Mouse (Mus musculus) forebrain, embryonic 11.5 days (tissue): ENCODE measurements at regions not wholly inside any gene's neighbourhood (a gene's known extent, or its start where the extent isn't known, plus 50 kb on each side); places are given as distances from the start of the nearest gene placed in this dataset.

Experiments
- ATAC-seq: fragments of 200-750 bp; cut with Nextera tagmentation; replicated peaks from 2 replicates; pipeline ENCODE4 v1.8.0; 2017; ENCODE audit warnings: moderate TSS enrichment; ENCODE audit not compliant: low FRiP score
- DNase-seq: peaks from one replicate; pipeline ENCODE4 v3.0.0-alpha.2; 2017; ENCODE audit warnings: low spot score
- H3K27ac ChIP-seq: fragments of 300-500 bp; sonication (generic); 2 replicates; pipeline ENCODE4 v1.5.1; 2014; ENCODE audit warnings: low read depth, low read length
- H3K27me3 ChIP-seq: fragments of 300-500 bp; sonication (generic); 2 replicates; pipeline ENCODE4 v1.6.1; 2014; ENCODE audit warnings: mild to moderate bottlenecking, low read length, mixed read lengths; ENCODE audit not compliant: control insufficient read depth, insufficient read depth
- H3K36me3 ChIP-seq: fragments of 300-500 bp; sonication (generic); 2 replicates; pipeline ENCODE4 v1.6.1; 2014; ENCODE audit warnings: mild to moderate bottlenecking, low read length, moderate library complexity, mixed read lengths; ENCODE audit not compliant: control insufficient read depth, insufficient read depth
- H3K4me1 ChIP-seq: fragments of 300-500 bp; sonication (generic); replicated peaks from 2 replicates; pipeline ENCODE4 v1.6.1; 2014; ENCODE audit warnings: low read length, mixed read lengths; ENCODE audit not compliant: control insufficient read depth, insufficient read depth
- H3K4me2 ChIP-seq: fragments of 300-500 bp; sonication (generic); 2 replicates; pipeline ENCODE4 v1.6.1; 2014; ENCODE audit warnings: low read depth, mild to moderate bottlenecking, low read length, moderate library complexity, mixed read lengths; ENCODE audit not compliant: severe bottlenecking
- H3K4me3 ChIP-seq: fragments of 300-500 bp; sonication (generic); 2 replicates; pipeline ENCODE4 v1.5.1; 2014; ENCODE audit warnings: low read depth, low read length
- H3K9ac ChIP-seq: fragments of 300-500 bp; sonication (generic); 2 replicates; pipeline ENCODE4 v1.6.1; 2014; ENCODE audit warnings: low read length
- H3K9me3 ChIP-seq: fragments of 300-500 bp; sonication (generic); 2 replicates; pipeline ENCODE4 v1.6.1; 2016; ENCODE audit warnings: low read length, mixed read lengths; ENCODE audit not compliant: control insufficient read depth
- WGBS: fragments of 180-500 bp; shearing (Covaris S2); extraction: QIAGEN DNeasy Blood & Tissue Kit; methylation state at CpG from one replicate; pipeline ENCODE4 v1.1.7; 2014; 5-methylcytosine and 5-hydroxymethylcytosine counted together

DNA sequence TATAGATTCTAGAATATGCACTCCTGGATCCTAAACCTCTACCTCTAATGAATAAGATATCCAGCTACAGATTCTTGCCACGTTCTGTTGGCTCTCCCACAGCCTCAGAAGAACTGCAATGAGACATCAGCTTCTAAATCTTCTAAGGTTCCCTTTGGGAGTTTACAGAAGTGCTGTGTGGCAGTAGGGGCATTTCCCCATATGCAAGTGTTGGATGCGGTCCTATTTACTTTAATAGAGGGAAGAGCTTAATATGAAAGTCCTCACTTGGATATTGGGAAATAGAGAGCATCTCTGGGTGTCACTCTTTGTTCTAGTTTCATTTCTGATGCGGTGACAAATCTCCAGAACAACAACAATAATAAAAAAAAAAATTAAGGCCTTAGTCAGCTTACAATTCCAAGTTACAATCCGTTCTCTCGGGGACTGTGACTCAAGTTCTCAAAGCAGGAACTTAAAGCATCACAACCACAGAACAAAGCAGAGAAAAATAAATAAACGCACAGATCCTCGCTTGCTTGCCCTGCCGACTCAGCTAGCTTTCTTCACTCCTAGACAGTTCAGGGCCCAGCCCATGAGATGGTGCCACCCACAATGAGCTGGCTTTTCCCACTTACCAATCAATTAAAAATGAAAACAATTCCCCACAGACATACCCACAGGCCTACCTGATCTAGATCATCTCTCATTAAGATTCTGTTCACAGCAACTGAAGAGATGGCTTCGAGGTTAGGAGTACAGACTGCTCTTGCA is 204.4 kb upstream of the Cited2 start:
- Histone ChIP-seq H3K4me3 (no peak overlapping the region), H3K9ac (no peak overlapping the region), H3K27ac (no peak overlapping the region), H3K4me2 (no peak overlapping the region), H3K9me3 (no peaks in the 10 kb centered on the region), H3K36me3 (no peaks in the 10 kb centered on the region), H3K4me1 (no peaks in the 10 kb centered on the region), H3K27me3 (no peaks in the 10 kb centered on the region)
- DNase-seq (no peak), ATAC-seq (no peak)
- 84% methylated on average over 9 of the region's 9 CpGs for WGBS

DNA sequence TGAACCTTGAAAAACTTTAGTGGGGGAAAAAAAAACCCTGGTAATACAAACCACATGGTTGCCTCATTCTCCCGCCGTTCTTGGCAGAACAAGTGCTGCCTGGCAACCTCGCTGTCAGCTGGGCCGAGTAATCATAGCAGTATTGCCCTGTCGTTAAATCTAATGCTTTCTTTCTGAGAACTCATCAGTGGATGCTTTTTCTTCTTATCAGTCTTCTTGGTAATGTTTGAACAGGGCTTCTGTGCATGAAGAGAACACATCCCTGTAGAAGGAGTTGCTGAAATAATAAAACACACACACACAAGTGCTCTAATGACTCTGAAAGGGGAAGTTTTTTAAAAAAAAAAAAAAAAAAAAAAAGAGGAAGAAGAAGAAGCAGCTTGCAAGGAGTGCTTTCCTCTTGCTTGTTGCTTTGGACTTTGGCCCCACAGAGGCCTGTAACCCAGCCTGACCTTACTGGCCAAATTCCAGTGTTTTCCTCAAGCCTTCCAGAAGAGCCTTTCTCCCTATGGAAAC is 200.9 kb upstream of the Cited2 start:
- H3K36me3 ChIP-seq, result no peaks in the 10 kb centered on the region
- no peak for DNase-seq
- no peak overlapping the region for H3K9ac ChIP-seq
- no peak overlapping the region for H3K4me3 ChIP-seq
- no peaks in the 10 kb centered on the region for H3K9me3 ChIP-seq
- no peak overlapping the region for H3K4me2 ChIP-seq
- no peaks in the 10 kb centered on the region for H3K4me1 ChIP-seq
- H3K27ac ChIP-seq, result no peak overlapping the region
- no peak for ATAC-seq
- no peaks in the 10 kb centered on the region for H3K27me3 ChIP-seq
- WGBS, result 59% methylated on average over 5 of the region's 5 CpGs

DNA sequence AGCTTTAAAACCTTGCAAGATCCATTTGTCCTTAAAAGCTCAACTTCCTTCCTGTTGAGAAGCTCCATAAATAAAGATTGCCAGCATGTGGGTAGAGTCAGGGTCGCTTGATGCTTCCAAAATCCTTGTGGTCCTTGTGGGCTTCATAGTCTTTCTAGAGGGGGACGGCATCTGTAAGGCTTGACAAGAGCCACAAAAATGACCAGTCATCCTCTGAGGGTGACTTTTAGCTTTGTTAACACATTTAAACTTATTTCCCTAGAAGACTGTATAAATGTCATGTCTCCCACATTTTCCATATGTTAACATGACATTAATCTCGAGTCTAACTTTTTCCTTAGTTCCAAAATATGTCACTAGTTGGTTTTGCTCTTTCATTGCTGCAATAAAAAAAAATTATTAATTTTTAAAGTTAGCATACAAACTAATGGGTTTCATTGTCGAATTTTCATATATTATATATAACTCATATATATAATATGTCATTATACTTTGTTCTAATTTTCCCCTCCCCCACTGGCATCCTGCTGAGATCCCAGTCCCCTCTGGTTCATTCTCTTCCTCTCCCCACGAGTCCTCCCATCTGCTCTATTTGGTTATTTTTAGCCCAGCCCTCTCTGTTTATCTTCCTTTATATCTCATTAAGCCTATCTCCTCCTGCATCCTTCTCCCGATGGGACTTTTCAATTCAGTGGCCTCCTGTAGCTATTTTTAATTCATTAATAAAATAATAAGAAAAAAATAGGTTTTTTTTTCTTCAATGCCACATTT is 199.3 kb upstream of the Cited2 start:
- no peaks in the 10 kb centered on the region for H3K4me1 ChIP-seq

DNA sequence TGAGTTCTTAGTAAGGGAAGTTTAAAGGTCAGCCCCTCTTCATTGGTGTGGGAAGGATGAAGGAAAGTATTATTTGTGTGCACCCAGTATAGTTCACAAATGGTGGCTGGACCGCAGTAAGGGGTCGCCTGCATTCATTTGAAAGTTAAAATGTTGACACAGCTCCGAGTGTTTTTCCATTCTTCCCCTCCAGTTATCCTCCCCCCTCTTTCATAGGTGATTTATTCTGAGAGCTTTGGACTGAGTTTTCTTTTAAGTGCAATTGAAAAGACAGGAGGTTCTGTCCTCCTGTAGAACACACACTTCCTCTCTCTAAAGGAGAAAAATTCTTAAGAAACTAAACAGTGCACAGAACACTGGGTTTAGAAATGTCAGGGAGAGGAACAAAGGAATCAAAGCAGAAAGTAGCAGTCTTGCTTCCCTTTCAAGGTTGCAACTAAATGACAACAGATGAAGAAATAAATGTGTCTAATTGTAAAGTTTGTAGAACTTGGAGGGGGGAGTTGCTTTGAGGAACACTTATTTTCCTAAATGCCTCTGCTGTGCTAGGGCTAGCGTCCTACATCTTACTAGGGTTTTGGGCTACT is 195.8 kb upstream of the Cited2 start:
- no peak overlapping the region for H3K4me2 ChIP-seq
- no peaks in the 10 kb centered on the region for H3K4me1 ChIP-seq
- H3K9ac ChIP-seq, result no peak overlapping the region
- DNase-seq, result no peak
- H3K36me3 ChIP-seq, result no peaks in the 10 kb centered on the region
- no peak for ATAC-seq
- no peak overlapping the region for H3K27ac ChIP-seq
- H3K4me3 ChIP-seq, result no peak overlapping the region
- no peaks in the 10 kb centered on the region for H3K27me3 ChIP-seq
- no peaks in the 10 kb centered on the region for H3K9me3 ChIP-seq
- WGBS, result 74% methylated on average over 4 of the region's 4 CpGs

More for the DNA sequence above, 199.3 kb upstream of the Cited2 start:
- WGBS, result 80% methylated on average over 6 of the region's 6 CpGs
- DNase-seq, result no peak
- Histone ChIP-seq H3K9me3 (no peaks in the 10 kb centered on the region), H3K9ac (no peak overlapping the region), H3K4me3 (no peak overlapping the region), H3K27me3 (no peaks in the 10 kb centered on the region), H3K4me2 (no peak overlapping the region), H3K27ac (no peak overlapping the region), H3K36me3 (no peaks in the 10 kb centered on the region)
- ATAC-seq, result no peak

DNA sequence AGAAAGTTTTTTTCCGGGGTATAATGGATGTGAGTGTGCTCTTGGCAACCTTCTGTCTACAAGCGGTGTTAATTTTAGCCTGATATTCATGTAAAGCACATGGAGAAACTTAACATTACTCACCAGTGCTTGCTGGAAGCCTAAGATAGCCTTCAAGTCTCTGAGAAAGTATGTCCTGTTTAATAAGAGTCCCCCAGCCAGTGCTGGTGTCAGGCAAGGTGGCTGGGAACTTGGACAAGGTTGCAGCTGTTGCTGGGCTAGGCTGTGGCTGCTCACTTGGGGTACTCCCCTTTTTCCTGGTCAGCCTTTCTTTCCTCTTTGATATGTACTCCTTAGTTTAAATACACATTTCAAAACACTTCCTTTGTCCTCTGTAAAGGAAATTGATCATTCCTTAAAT is 194.9 kb upstream of the Cited2 start:
- Histone ChIP-seq H3K27ac (no peak overlapping the region), H3K4me1 (no peaks in the 10 kb centered on the region), H3K36me3 (no peaks in the 10 kb centered on the region), H3K9ac (no peak overlapping the region), H3K27me3 (no peaks in the 10 kb centered on the region), H3K9me3 (no peaks in the 10 kb centered on the region), H3K4me3 (no peak overlapping the region), H3K4me2 (no peak overlapping the region)
- 94% methylated on average over 2 of the region's 2 CpGs for WGBS
- no peak for ATAC-seq
- DNase-seq, result no peak

DNA sequence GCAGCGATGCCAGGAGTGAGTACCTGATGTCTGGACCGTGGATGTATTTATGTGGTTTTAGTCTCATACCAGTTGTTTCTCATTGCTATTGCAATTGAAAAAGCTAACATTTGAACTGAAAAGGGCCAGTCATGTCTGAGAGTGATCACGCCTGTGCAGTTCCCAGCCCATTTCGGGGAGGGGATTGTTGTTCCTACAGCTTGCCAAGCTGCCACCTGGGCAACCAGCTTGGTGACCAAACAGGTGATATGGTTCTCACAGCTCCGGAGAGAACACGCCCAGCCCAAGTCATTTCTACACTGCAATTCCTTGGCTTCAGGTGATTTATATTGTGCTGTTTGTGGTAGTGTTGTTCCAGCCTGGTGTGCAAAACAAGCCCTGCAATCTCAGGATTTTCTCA is 194.2 kb upstream of the Cited2 start:
- no peaks in the 10 kb centered on the region for H3K27me3 ChIP-seq
- no peaks in the 10 kb centered on the region for H3K36me3 ChIP-seq
- DNase-seq (no peak), ATAC-seq (no peak)
- 82% methylated on average over 6 of the region's 6 CpGs for WGBS
- no peak overlapping the region for H3K4me2 ChIP-seq
- no peak overlapping the region for H3K9ac ChIP-seq
- no peaks in the 10 kb centered on the region for H3K9me3 ChIP-seq
- H3K4me3 ChIP-seq, result no peak overlapping the region
- no peaks in the 10 kb centered on the region for H3K4me1 ChIP-seq
- no peak overlapping the region for H3K27ac ChIP-seq

DNA sequence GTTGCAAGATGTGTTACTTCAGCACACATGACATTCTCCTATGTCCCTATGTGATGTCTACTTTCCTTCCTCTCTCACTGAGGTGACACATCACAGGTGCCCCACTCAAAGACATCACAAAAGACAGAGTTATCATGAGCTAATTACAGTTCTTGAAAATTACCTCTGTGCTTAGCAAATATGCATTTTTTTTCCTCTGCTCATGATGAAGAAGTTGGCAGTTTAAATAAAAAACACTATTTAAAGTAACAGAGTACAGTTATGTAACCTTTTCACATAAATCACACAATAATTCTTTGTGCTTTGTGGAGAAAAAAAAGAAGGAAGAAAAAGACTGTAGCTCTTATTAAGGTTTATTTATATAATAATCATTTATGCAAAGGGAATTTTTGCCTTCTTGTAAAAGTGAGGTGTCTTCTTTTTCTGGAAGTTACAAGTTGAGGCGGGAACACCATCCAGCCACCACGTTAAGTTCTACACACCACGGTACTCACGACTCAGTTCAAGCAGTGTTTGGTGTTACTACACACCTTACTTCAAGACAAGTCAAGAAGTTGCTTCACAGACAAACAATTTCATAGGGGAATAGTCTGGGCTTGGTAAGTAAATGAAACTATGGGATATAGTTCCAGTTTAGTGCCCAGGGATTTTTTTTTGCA is 193.0 kb upstream of the Cited2 start:
- 93% methylated on average over 4 of the region's 4 CpGs for WGBS
- H3K9ac ChIP-seq, result no peak overlapping the region
- no peaks in the 10 kb centered on the region for H3K9me3 ChIP-seq
- no peaks in the 10 kb centered on the region for H3K36me3 ChIP-seq
- no peak overlapping the region for H3K4me3 ChIP-seq
- DNase-seq (no peak), ATAC-seq (no peak)
- H3K4me1 ChIP-seq, result no peaks in the 10 kb centered on the region
- H3K4me2 ChIP-seq, result no peak overlapping the region
- no peaks in the 10 kb centered on the region for H3K27me3 ChIP-seq
- no peak overlapping the region for H3K27ac ChIP-seq

DNA sequence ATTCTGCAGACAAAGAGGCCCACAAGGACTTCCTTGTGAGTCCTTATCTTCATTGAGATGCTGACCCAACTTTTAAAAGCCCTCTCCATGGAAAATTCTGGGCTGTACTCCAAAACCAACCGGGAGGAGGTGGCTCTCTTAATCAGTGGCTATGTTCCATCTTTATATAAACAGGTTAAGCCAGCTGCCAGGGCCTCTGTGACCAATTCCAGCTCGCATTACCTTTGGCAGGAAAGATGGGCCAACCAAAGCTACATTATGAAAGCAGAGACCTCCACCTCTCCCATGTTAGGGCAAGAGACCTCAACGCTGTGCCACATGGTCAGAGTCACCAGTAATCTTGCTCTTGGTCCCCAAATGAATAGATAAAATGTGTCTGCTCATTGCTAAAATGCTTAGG is 192.0 kb upstream of the Cited2 start:
- Histone ChIP-seq H3K4me2 (no peak overlapping the region), H3K9me3 (no peaks in the 10 kb centered on the region), H3K36me3 (no peaks in the 10 kb centered on the region), H3K4me1 (no peaks in the 10 kb centered on the region), H3K4me3 (no peak overlapping the region), H3K27ac (no peak overlapping the region), H3K9ac (no peak overlapping the region), H3K27me3 (no peaks in the 10 kb centered on the region)
- DNase-seq (no peak), ATAC-seq (no peak)
- WGBS, result 88% methylated on average over 3 of the region's 3 CpGs
